Mouse (Mus musculus) MEL (cell line): Measurements from ENCODE around the gene Ccl17. TPM values are rescaled to one million over a fixed set of nuclear protein-coding genes. Genes with fewer than 3 reads are reported as not detected.

Source experiments
- DNase-seq: peaks from one replicate; pipeline ENCODE4 v3.0.0; 2011; ENCODE audit warnings: low read depth, low spot score
- H3K27ac ChIP-seq: 2 replicates; pipeline ENCODE4 v1.5.1; 2012; ENCODE audit warnings: low read depth, mild to moderate bottlenecking, control low read depth, low read length, moderate library complexity; ENCODE audit not compliant: control insufficient read depth
- H3K27me3 ChIP-seq, 2 experiments: fragments of 150-350 bp in 1 of 2; sonication (generic) in 1 of 2; 2 replicates each; pipeline ENCODE4 v1.6.1; 2012; ENCODE audit warnings: low read length in 2 of 2, mild to moderate bottlenecking in 2 of 2, improper control_type of control experiment in 1 of 2, moderate library complexity in 1 of 2; ENCODE audit not compliant: insufficient read depth in 2 of 2, control insufficient read depth in 1 of 2
- H3K36me3 ChIP-seq, 2 experiments: 2 replicates each; pipeline ENCODE4 v1.6.1; 2012 to 2014; ENCODE audit warnings: low read length in 2 of 2, improper control_type of control experiment in 1 of 2, inconsistent platforms in 1 of 2, mild to moderate bottlenecking in 1 of 2; ENCODE audit not compliant: insufficient read depth in 2 of 2, control insufficient read depth in 1 of 2
- H3K4me1 ChIP-seq, 2 experiments: fragments of 150-350 bp in 1 of 2; sonication (generic) in 1 of 2; 2 replicates each; pipeline ENCODE4 v1.6.1; 2012; ENCODE audit warnings: low read length in 2 of 2, improper control_type of control experiment in 1 of 2, mild to moderate bottlenecking in 1 of 2; ENCODE audit not compliant: insufficient read depth in 2 of 2, control insufficient read depth in 1 of 2
- H3K4me3 ChIP-seq, 2 experiments: fragments of 150-350 bp in 1 of 2; sonication (generic) in 1 of 2; 2 replicates each; pipeline ENCODE4 v1.5.1; 2012; ENCODE audit warnings: low read depth in 2 of 2, low read length in 2 of 2, mild to moderate bottlenecking in 2 of 2, moderate library complexity in 2 of 2, control low read depth in 1 of 2, improper control_type of control experiment in 1 of 2; ENCODE audit not compliant: control insufficient read depth in 1 of 2, insufficient read depth in 1 of 2
- H3K79me2 ChIP-seq: 2 replicates; pipeline ENCODE4 v1.6.1; 2012; ENCODE audit warnings: mild to moderate bottlenecking, low read length, moderate library complexity; ENCODE audit not compliant: control insufficient read depth, poor library complexity, insufficient read depth
- H3K9ac ChIP-seq: 2 replicates; pipeline ENCODE4 v1.6.1; 2012; ENCODE audit warnings: low read depth, mild to moderate bottlenecking, control low read depth, low read length, moderate library complexity; ENCODE audit not compliant: control insufficient read depth, poor library complexity, severe bottlenecking
- H3K9me3 ChIP-seq: fragments of 150-350 bp; sonication (generic); replicated peaks from 2 replicates; pipeline ENCODE4 v1.6.1; 2012; ENCODE audit warnings: mild to moderate bottlenecking, low read length, improper control_type of control experiment, moderate library complexity; ENCODE audit not compliant: insufficient read depth
- CHD2 ChIP-seq: IDR thresholded peaks from 2 replicates; pipeline ENCODE4 v1.6.1; 2011; ENCODE audit warnings: low read length, improper control_type of control experiment
- CTCF ChIP-seq, 3 experiments: IDR thresholded peaks in 2 of 3; conservative IDR thresholded peaks in 1 of 3; 2 replicates each; pipeline ENCODE4 v1.5.1; 2011 to 2012; ENCODE audit warnings: low read length in 3 of 3, low read depth in 2 of 3, mild to moderate bottlenecking in 2 of 3, improper control_type of control experiment in 1 of 3, inconsistent platforms in 1 of 3, mixed read lengths in 1 of 3, moderate library complexity in 1 of 3; ENCODE audit not compliant: control insufficient read depth in 1 of 3, insufficient read depth in 1 of 3, poor library complexity in 1 of 3, severe bottlenecking in 1 of 3
- E2F4 ChIP-seq: IDR thresholded peaks from 2 replicates; pipeline ENCODE4 v1.6.1; 2011; ENCODE audit warnings: low read depth, low read length, improper control_type of control experiment, borderline replicate concordance
- ELF1 ChIP-seq: IDR thresholded peaks from 2 replicates; pipeline ENCODE4 v1.6.1; 2014; ENCODE audit warnings: low read depth, mild to moderate bottlenecking, inconsistent platforms, low read length, improper control_type of control experiment, moderate library complexity
- EP300 ChIP-seq, 2 experiments: IDR thresholded peaks; 2 replicates each; pipeline ENCODE4 v1.6.1; 2011; ENCODE audit warnings: improper control_type of control experiment in 2 of 2, low read length in 2 of 2, low read depth in 1 of 2, mild to moderate bottlenecking in 1 of 2
- GATA1 ChIP-seq: IDR thresholded peaks from 2 replicates; pipeline ENCODE4 v1.6.1; 2011; ENCODE audit warnings: low read depth, low read length, improper control_type of control experiment
- HCFC1 ChIP-seq: IDR thresholded peaks from 2 replicates; pipeline ENCODE4 v1.6.1; 2012; ENCODE audit warnings: low read depth, mild to moderate bottlenecking, inconsistent platforms, low read length, improper control_type of control experiment, moderate library complexity
- JUND ChIP-seq: IDR thresholded peaks from 2 replicates; pipeline ENCODE4 v1.6.1; 2011; ENCODE audit warnings: low read depth, mild to moderate bottlenecking, improper control_type of control experiment, low read length
- KAT2A ChIP-seq: conservative IDR thresholded peaks from 2 replicates; pipeline ENCODE4 v1.6.1; 2012; ENCODE audit warnings: low read depth, low read length, improper control_type of control experiment, inconsistent platforms
- MAZ ChIP-seq: IDR thresholded peaks from 2 replicates; pipeline ENCODE4 v1.6.1; 2012; ENCODE audit warnings: low read depth, mild to moderate bottlenecking, inconsistent platforms, low read length, improper control_type of control experiment
- MYC ChIP-seq: IDR thresholded peaks from 2 replicates; pipeline ENCODE4 v1.6.1; 2011; ENCODE audit warnings: low read depth, mild to moderate bottlenecking, low read length, improper control_type of control experiment, moderate library complexity
- NRF1 ChIP-seq: IDR thresholded peaks from 2 replicates; pipeline ENCODE4 v1.6.1; 2014; ENCODE audit warnings: low read depth, mild to moderate bottlenecking, inconsistent platforms, low read length, improper control_type of control experiment, moderate library complexity; ENCODE audit not compliant: poor library complexity, insufficient read depth, severe bottlenecking
- POLR2A ChIP-seq, 2 experiments: IDR thresholded peaks; 2 replicates each; pipeline ENCODE4 v1.6.1; 2011 to 2012; ENCODE audit warnings: low read length in 2 of 2, mild to moderate bottlenecking in 2 of 2, control low read depth in 1 of 2, improper control_type of control experiment in 1 of 2, low read depth in 1 of 2, moderate library complexity in 1 of 2; ENCODE audit not compliant: control insufficient read depth in 1 of 2, insufficient read depth in 1 of 2, poor library complexity in 1 of 2
- POLR2AphosphoS2 ChIP-seq: IDR thresholded peaks from 2 replicates; pipeline ENCODE4 v1.6.1; 2011; ENCODE audit warnings: low read length, improper control_type of control experiment
- RAD21 ChIP-seq: IDR thresholded peaks from 2 replicates; pipeline ENCODE4 v1.6.1; 2011; ENCODE audit warnings: mild to moderate bottlenecking, low read depth, low read length, improper control_type of control experiment
- SMC3 ChIP-seq: IDR thresholded peaks from 2 replicates; pipeline ENCODE4 v1.6.1; 2011; ENCODE audit warnings: low read depth, low read length, improper control_type of control experiment
- TBP ChIP-seq: IDR thresholded peaks from 2 replicates; pipeline ENCODE4 v1.8.0; 2011; ENCODE audit warnings: low read depth, low read length, improper control_type of control experiment
- TCF12 ChIP-seq: IDR thresholded peaks from 2 replicates; pipeline ENCODE4 v1.6.1; 2014; ENCODE audit warnings: low read depth, mild to moderate bottlenecking, inconsistent platforms, low read length, improper control_type of control experiment, moderate library complexity
- ZNF384 ChIP-seq: IDR thresholded peaks from 2 replicates; pipeline ENCODE4 v1.6.1; 2012; ENCODE audit warnings: low read depth, mild to moderate bottlenecking, inconsistent platforms, low read length, improper control_type of control experiment
- polyA plus RNA-seq, 2 experiments: library from polyadenylated mRNA; stranded (reverse) in 1 of 2; unstranded in 1 of 2; fragments of >175 nt in 1 of 2; fragments of >200 nt in 1 of 2; gene quantifications; 2 replicates each; pipeline versions ENCODE4 v1.2.1 to v1.2.4; 2012; ENCODE audit warnings: low replicate concordance in 2 of 2, low read depth in 1 of 2; ENCODE audit not compliant: insufficient read length in 2 of 2, insufficient read depth in 1 of 2, missing spikeins in 1 of 2
- total RNA-seq: library from RNA; depleted of rRNA; stranded (reverse); fragments of 300-350 nt; gene quantifications from 2 replicates; pipeline ENCODE4 v1.2.3, GENCODE M21; 2012

Ccl17 gene
- total and polyA plus RNA-seq, 3 experiments = 0.43 TPM; not detected in 2

- H3K9ac ChIP-seq = no peak overlapping the region
- no peaks in the 10 kb centered on the region for H3K79me2 ChIP-seq
- H3K27ac ChIP-seq = no peak overlapping the region
- no peaks in the 10 kb centered on the region for H3K27me3 ChIP-seq
- TF ChIP-seq ZNF384 = peak; percentile 92
- 0 out of 2 replicates have a peak, but pooled peaks have one; percentile 7 for TF ChIP-seq GATA1
- peak; percentile 61 for TF ChIP-seq SMC3
- 0 out of 2 replicates have a peak, but pooled peaks have one; percentile 14 for TF ChIP-seq TBP
- TF ChIP-seq RAD21 = peak; percentile 53
- no peak for TF ChIP-seq MYC
- peak; percentile 43 to 75 (median 68) for TF ChIP-seq CTCF (IDR thresholded peaks at IDR 0.05 in 2 of 3, conservative IDR thresholded peaks at IDR 0.05 in 1 of 3; ENCODE audit: control insufficient read depth in 1 of 3, insufficient read depth in 1 of 3, low read depth in 2 of 3, low read length in 3 of 3, poor library complexity in 1 of 3, severe bottlenecking in 1 of 3)
- TF ChIP-seq KAT2A = no peak
- H3K36me3 ChIP-seq = no peaks in the 10 kb centered on the region
- DNase-seq = peak; percentile 55
- no peaks in the 10 kb centered on the region for H3K9me3 ChIP-seq
- no peaks in the 10 kb centered on the region for H3K4me1 ChIP-seq
- H3K4me3 ChIP-seq = no peak overlapping the region
These were observed 4.3 kb downstream of the Ccl17 start for GRCm38 (mm10) chr8:94814556-94814955.

GRCm38 (mm10) chr8:94817933-94818332 lies 7.7 kb downstream of the Ccl17 start:
- no peaks in the 10 kb centered on the region for H3K79me2 ChIP-seq
- no peak for DNase-seq
- no peaks in the 10 kb centered on the region for H3K9me3 ChIP-seq
- no peak overlapping the region for H3K4me3 ChIP-seq
- TF ChIP-seq CHD2 (no peak), E2F4 (no peak), MAZ (no peak), EP300 (IDR thresholded peaks at IDR 0.05; ENCODE audit: low read depth in 1 of 2, low read length in 2 of 2) (no peak), JUND (no peak), POLR2AphosphoS2 (no peak), POLR2A (IDR thresholded peaks at IDR 0.05; ENCODE audit: control insufficient read depth in 1 of 2, insufficient read depth in 1 of 2, low read depth in 1 of 2, low read length in 2 of 2, poor library complexity in 1 of 2) (no peak), HCFC1 (no peak), ELF1 (no peak), TCF12 (no peak), NRF1 (no peak)
- TF ChIP-seq, all 39 proteins: peak for 0
- Histone ChIP-seq H3K27me3 (no peaks in the 10 kb centered on the region), H3K4me1 (no peaks in the 10 kb centered on the region), H3K9ac (no peak overlapping the region), H3K27ac (no peak overlapping the region), H3K36me3 (peaks cover 0 to 6% of the 10 kb centered on the region in 2 experiments; a peak in 1 of 4 replicates)
